Mouse (Mus musculus) limb, embryonic 11.5 days (tissue): ENCODE results near the gene Cbll1. TPM values are rescaled to one million over a fixed set of nuclear protein-coding genes. Genes with fewer than 3 reads are reported as not detected.

ENCODE experiments used
- polyA plus RNA-seq: library from polyadenylated mRNA; unstranded; fragments of >200 nt; fragmentation: Nextera tagmentation; extraction: Ambion mirVana; gene quantifications from 2 replicates; pipeline ENCODE4 v1.2.1, GENCODE M21; 2014

Gene Cbll1
- polyA plus RNA-seq, 1 experiment from 2014 or later: 23.3 TPM

Other genes with a start within 250 kb of the Cbll1 start
- 38.1 and 42.2 TPM in 2 replicates for gene Lamb1, start 234.4 kb downstream of the Cbll1 start, polyA plus RNA-seq
- gene Dld, start 148.2 kb downstream of the Cbll1 start, polyA plus RNA-seq: 164 and 176 TPM in 2 replicates
- 0.15 and 0.18 TPM in 2 replicates for gene Slc26a3, start 108.7 kb downstream of the Cbll1 start, polyA plus RNA-seq
- 0.06 and 0.15 TPM in 2 replicates for gene Slc26a4, start 60.4 kb upstream of the Cbll1 start, polyA plus RNA-seq
- gene Bcap29, start 135.0 kb upstream of the Cbll1 start, polyA plus RNA-seq: 34.5 and 40.1 TPM in 2 replicates
- 15.7 and 16.4 TPM in 2 replicates for gene Dus4l, start 155.2 kb upstream of the Cbll1 start, polyA plus RNA-seq
- 35.9 and 38.1 TPM in 2 replicates for gene Cog5, start 155.3 kb upstream of the Cbll1 start, polyA plus RNA-seq
- 0.39 and 0.51 TPM in 2 replicates for gene Gpr22, start 214.3 kb upstream of the Cbll1 start, polyA plus RNA-seq